Mouse (Mus musculus) stomach, embryonic 14.5 days (tissue): ENCODE data around the gene Gm4792. TPM values are rescaled to one million over a fixed set of nuclear protein-coding genes. Genes with fewer than 3 reads are reported as not detected.

Source experiments
- ATAC-seq: fragments of 200-750 bp; cut with Nextera tagmentation; 2 replicates; pipeline ENCODE4 v1.8.0; 2017; ENCODE audit warnings: low read depth, moderate TSS enrichment; ENCODE audit not compliant: insufficient number of reproducible peaks, insufficient read depth, low FRiP score
- H3K27ac ChIP-seq: fragments of 300-500 bp; sonication (generic); 2 replicates; pipeline ENCODE4 v1.5.1; 2014; ENCODE audit warnings: mild to moderate bottlenecking, low read length, moderate library complexity, mixed read lengths
- H3K27me3 ChIP-seq: fragments of 300-500 bp; sonication (generic); 2 replicates; pipeline ENCODE4 v1.6.1; 2014; ENCODE audit warnings: low read length, control low read depth, mixed read lengths; ENCODE audit not compliant: control insufficient read depth, insufficient read depth
- H3K36me3 ChIP-seq: fragments of 300-500 bp; sonication (generic); 2 replicates; pipeline ENCODE4 v1.6.1; 2014; ENCODE audit warnings: mild to moderate bottlenecking, control low read depth, low read length, moderate library complexity, mixed read lengths; ENCODE audit not compliant: control insufficient read depth, insufficient read depth
- H3K4me1 ChIP-seq: fragments of 300-500 bp; sonication (generic); 2 replicates; pipeline ENCODE4 v1.6.1; 2014; ENCODE audit warnings: low read length, control low read depth, mixed read lengths; ENCODE audit not compliant: control insufficient read depth, insufficient read depth
- H3K4me2 ChIP-seq: fragments of 300-500 bp; sonication (generic); replicated peaks from 2 replicates; pipeline ENCODE4 v1.6.1; 2014; ENCODE audit warnings: low read depth, low read length, control low read depth
- H3K4me3 ChIP-seq: fragments of 300-500 bp; sonication (generic); 2 replicates; pipeline ENCODE4 v1.5.1; 2014; ENCODE audit warnings: low read depth, low read length, control low read depth
- H3K9ac ChIP-seq: fragments of 300-500 bp; sonication (generic); replicated peaks from 2 replicates; pipeline ENCODE4 v1.6.1; 2014; ENCODE audit warnings: low read depth, mild to moderate bottlenecking, control low read depth, low read length, moderate library complexity, mixed read lengths
- H3K9me3 ChIP-seq: fragments of 300-500 bp; sonication (generic); 2 replicates; pipeline ENCODE4 v1.6.1; 2016; ENCODE audit warnings: low read depth, low read length, control low read depth; ENCODE audit not compliant: control insufficient read depth
- WGBS: fragments of 180-500 bp; shearing (Covaris S2); extraction: QIAGEN DNeasy Blood & Tissue Kit; methylation state at CpG from one replicate; pipeline ENCODE4 v1.1.7; 2014; 5-methylcytosine and 5-hydroxymethylcytosine counted together
- polyA plus RNA-seq: library from polyadenylated mRNA; unstranded; fragments of >200 nt; fragmentation: Nextera tagmentation; extraction: Ambion mirVana; gene quantifications from 2 replicates; pipeline ENCODE4 v1.2.1, GENCODE M21; 2014

Gene Gm4792
- polyA plus RNA-seq, 1 experiment from 2014 or later: not detected

DNA sequence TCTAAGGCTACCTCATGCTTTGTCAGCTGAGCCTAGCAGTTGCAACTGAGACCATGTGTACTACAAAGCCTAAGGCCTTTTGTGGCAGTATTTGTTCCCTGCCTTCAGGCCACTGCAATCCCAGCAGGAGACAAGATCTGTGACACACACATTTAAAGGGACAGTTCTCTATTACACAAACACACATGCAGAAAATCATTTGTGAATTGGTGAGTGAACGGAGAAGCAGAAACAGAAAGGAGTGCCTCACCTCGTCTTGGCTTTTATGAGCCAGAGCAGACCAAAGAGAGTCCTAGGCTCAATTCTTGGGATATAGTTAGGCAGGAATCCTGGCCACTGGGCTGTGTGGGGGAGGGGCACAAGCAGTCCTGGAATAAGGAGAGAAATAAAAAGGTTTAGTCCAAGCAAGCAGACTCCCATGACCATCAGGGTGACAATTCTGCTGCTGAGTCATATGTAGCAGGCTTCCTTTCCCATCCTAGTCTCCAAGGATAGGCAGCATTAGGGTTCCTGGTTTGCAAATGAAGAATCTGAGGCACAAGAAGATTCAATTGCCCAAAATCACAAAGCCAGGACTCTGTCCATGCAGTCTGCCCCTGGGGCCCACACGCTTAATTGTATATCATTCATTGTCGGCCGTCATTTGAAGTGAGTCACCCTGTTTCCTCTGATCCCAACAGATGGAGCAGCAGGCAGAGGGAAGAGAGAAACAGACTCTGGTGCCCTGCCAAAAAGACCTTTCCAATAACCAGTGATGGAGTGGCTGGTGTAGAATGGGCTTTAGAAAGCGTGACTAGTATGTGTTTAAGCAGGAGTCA lies 3.4 kb downstream of the Gm4792 start:
- no peak for ATAC-seq
- Histone ChIP-seq H3K4me2 (no peak overlapping the region), H3K4me3 (no peak overlapping the region), H3K27me3 (no peaks in the 10 kb centered on the region), H3K27ac (no peak overlapping the region), H3K9me3 (no peaks in the 10 kb centered on the region), H3K4me1 (peaks cover 5% of the 10 kb centered on the region; the same call in 1 of the 2 replicates), H3K36me3 (no peaks in the 10 kb centered on the region), H3K9ac (no peak overlapping the region)
- 40% methylated on average over 6 of the region's 6 CpGs for WGBS

DNA sequence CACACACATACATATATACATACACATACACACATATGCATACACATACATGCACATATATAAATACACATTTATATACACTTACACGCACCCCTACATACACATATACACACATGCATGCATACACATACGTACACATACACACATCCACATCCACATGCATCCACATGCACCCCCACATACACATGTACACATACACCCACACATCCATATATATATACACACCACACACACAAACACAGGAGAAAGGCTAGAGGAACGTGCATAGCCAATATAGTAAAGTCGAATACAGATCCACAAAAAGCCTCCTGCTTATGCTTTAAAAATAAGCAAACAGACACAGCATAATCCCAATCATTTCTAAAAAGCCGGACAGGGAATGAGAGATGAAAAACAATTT lies 4.1 kb downstream of the Gm4792 start:
- no peaks in the 10 kb centered on the region for H3K9me3 ChIP-seq
- peaks cover 5% of the 10 kb centered on the region; the same call in 1 of the 2 replicates for H3K4me1 ChIP-seq
- WGBS: 80% methylated on average over 5 of the region's 5 CpGs
- no peak overlapping the region for H3K9ac ChIP-seq
- H3K4me3 ChIP-seq: no peak overlapping the region
- no peak for ATAC-seq
- H3K27ac ChIP-seq: no peak overlapping the region
- no peak overlapping the region for H3K4me2 ChIP-seq
- H3K27me3 ChIP-seq: no peaks in the 10 kb centered on the region
- H3K36me3 ChIP-seq: no peaks in the 10 kb centered on the region

DNA sequence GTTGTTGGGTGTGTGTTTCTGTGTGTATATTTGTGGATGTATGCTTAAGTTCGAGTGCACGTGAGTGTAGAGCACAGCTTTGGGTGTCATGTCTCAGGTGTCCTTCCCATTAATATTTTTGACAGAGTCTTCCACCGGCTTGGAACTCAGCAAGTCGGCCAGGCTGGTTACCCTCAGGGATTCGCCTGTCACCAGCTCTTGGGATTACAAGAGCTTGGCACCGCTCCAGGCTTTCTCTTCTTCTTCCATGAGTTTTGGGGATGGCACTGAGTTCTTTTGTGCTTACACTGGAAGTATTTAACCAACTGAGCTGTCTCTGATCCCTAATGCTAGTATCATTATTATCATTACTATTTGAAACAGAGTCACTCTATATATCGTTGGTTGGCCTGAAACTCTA lies 15.7 kb downstream of the Gm4792 start:
- no peak for ATAC-seq
- Histone ChIP-seq H3K27me3 (no peaks in the 10 kb centered on the region), H3K9me3 (no peaks in the 10 kb centered on the region), H3K4me3 (no peak overlapping the region), H3K4me1 (no peaks in the 10 kb centered on the region), H3K27ac (no peak overlapping the region), H3K9ac (no peak overlapping the region), H3K4me2 (no peak overlapping the region), H3K36me3 (no peaks in the 10 kb centered on the region)
- 83% methylated on average over 7 of the region's 7 CpGs for WGBS

DNA sequence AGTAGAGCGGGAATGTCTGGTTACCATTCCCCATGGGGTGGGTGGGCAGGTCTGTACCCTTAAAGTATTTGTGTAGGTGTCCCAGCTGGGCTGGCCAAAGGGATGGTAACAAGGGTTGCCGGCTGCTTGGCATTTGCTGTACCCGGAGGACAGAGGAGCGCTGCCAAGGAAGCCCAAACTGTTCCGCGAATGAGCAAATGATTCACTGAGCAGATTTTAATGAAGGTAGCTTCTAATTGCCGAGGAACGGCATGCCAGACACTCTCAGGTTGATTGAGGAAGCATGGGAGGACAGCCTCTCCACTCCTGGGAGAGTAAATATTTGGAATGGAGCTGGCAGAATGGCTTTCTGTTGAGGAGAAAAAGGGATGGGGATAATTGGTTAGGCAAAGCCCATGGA lies 16.3 kb downstream of the Gm4792 start:
- H3K4me2 ChIP-seq: no peak overlapping the region
- H3K36me3 ChIP-seq: no peaks in the 10 kb centered on the region
- no peaks in the 10 kb centered on the region for H3K9me3 ChIP-seq
- H3K27ac ChIP-seq: no peak overlapping the region
- ATAC-seq: no peak
- H3K27me3 ChIP-seq: no peaks in the 10 kb centered on the region
- no peak overlapping the region for H3K4me3 ChIP-seq
- H3K4me1 ChIP-seq: no peaks in the 10 kb centered on the region
- 71% methylated on average over 8 of the region's 8 CpGs for WGBS
- H3K9ac ChIP-seq: no peak overlapping the region

DNA sequence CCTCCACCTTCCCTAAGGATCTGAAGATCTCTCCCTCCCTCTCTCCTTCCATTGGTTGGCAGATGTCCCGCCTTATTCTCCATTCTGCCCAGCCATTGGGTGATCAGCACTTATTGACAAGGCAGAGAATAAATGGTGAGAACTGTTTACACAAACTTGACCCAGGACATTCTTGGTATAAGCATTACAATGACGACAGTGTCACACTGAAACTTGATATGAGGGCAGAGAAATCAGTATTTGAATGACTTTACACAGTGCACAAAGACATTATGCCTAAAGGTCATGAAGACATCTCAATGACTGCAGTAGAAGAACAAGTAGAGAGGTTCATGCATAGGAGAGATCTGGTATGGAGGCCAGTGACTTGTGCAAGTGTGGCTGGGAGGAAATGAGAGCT lies 22.0 kb downstream of the Gm4792 start:
- H3K9me3 ChIP-seq: no peaks in the 10 kb centered on the region
- no peak overlapping the region for H3K4me2 ChIP-seq
- H3K9ac ChIP-seq: no peak overlapping the region
- no peaks in the 10 kb centered on the region for H3K4me1 ChIP-seq
- ATAC-seq: no peak
- H3K36me3 ChIP-seq: no peaks in the 10 kb centered on the region
- H3K27ac ChIP-seq: no peak overlapping the region
- 42% methylated on average over 2 of the region's 2 CpGs for WGBS
- H3K4me3 ChIP-seq: no peak overlapping the region
- H3K27me3 ChIP-seq: no peaks in the 10 kb centered on the region

DNA sequence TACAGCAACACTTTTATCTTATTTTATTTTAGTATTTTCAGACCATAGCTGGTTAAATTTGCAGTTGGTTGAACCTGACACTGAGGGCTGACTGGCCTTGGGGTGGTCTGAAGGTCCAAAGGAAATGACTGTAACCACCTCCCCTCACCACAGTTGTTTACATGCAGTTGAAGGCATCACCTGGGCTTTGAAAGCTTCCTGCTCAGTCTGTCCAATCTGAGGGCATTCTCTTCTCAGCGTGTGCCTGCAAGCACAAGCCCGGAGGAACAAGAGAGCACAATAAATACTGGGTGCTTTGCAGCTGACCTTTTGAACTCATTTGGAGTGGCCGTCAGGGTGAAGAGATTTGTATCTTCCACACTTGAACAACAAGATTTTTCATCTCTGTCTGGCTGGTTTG lies 23.2 kb downstream of the Gm4792 start:
- H3K4me1 ChIP-seq: no peaks in the 10 kb centered on the region
- WGBS: 6% methylated on average over 3 of the region's 3 CpGs
- no peaks in the 10 kb centered on the region for H3K27me3 ChIP-seq
- H3K9me3 ChIP-seq: no peaks in the 10 kb centered on the region
- no peaks in the 10 kb centered on the region for H3K36me3 ChIP-seq
- no peak overlapping the region for H3K27ac ChIP-seq
- no peak for ATAC-seq
- H3K4me3 ChIP-seq: no peak overlapping the region
- H3K4me2 ChIP-seq: no peak overlapping the region
- no peak overlapping the region for H3K9ac ChIP-seq

DNA sequence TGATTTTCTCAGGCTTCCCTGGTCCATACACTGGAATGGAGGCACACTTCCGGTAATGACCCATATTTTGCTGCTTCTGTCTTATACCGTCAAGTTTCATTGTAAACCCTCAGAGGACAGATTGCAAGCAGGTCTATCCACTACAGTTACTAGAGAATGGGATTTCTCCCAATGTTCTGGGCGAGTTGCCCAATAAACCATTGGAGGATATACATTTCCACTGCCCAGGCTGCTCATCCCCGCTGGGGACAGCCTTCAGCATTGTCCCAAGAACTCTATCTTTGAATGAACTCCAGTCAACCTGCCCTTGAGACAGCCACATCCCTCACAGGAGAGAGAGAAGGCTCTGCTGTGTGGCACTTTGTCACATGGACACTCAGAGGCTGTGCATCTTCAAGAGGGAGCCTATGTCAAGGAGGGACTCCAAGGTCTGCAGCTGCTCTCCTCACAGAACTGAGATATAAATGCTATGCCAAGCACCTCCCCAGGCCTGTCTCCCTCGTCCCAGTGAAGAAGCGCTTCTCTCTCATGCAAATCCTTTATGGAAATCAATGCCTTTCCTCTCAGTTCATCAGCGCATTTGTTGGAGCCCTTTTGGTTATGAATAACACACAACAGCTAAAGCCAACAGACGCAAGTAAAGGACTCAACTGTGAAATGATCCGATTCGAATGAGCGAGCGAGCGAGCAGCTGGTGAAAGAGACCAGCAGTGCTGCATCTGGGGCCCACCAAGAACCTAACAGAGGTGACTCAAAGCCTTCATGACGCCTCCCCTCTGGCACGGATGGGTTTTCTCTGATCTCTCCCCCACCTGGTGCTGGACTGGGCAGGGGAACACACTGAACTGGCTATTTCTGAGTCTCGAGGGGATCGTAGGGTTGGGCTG lies 32.6 kb downstream of the Gm4792 start:
- 78% methylated on average over 17 of the region's 17 CpGs for WGBS
- no peak overlapping the region for H3K27ac ChIP-seq
- no peaks in the 10 kb centered on the region for H3K4me1 ChIP-seq
- no peak for ATAC-seq
- H3K4me2 ChIP-seq: no peak overlapping the region
- H3K4me3 ChIP-seq: no peak overlapping the region
- H3K27me3 ChIP-seq: no peaks in the 10 kb centered on the region
- no peaks in the 10 kb centered on the region for H3K36me3 ChIP-seq
- H3K9ac ChIP-seq: no peak overlapping the region
- no peaks in the 10 kb centered on the region for H3K9me3 ChIP-seq

DNA sequence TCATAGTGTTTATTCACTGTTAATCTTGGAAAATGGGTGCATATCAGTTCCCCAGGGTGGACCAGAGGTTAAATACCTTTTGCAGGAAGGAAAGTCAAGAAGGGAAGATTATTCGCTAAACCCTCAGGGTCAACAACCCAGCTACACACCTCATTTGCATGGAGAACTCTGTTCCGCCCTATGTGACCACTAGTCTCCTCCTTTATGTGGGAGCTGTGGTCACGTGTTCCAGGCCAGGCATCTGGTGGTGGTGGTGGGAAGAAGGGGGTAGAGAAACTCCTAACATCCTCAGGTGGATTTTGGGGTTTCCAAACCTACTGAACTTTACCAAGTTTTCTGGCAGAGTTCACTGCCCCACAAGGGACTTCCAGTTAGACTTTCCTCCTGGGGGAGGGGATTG lies 35.3 kb downstream of the Gm4792 start:
- 73% methylated on average over 3 of the region's 3 CpGs for WGBS
- no peaks in the 10 kb centered on the region for H3K4me1 ChIP-seq
- H3K27ac ChIP-seq: no peak overlapping the region
- H3K9me3 ChIP-seq: no peaks in the 10 kb centered on the region
- ATAC-seq: no peak
- H3K36me3 ChIP-seq: no peaks in the 10 kb centered on the region
- H3K4me2 ChIP-seq: no peak overlapping the region
- H3K4me3 ChIP-seq: no peak overlapping the region
- no peak overlapping the region for H3K9ac ChIP-seq
- no peaks in the 10 kb centered on the region for H3K27me3 ChIP-seq
